Mouse (Mus musculus) limb, embryonic 11.5 days (tissue): ENCODE results near the gene Aph1b. TPM values are rescaled to one million over a fixed set of nuclear protein-coding genes. Genes with fewer than 3 reads are reported as not detected.
A peak's percentile ranks its signal among the peaks of the same experiment; 100 is the strongest.
"Not testable (repeated sequence)": the region's sequence is repeated elsewhere in the genome, so short reads cannot be mapped to it uniquely, and the experiment has no call there.

ENCODE experiments used
- ATAC-seq: fragments of 200-750 bp; cut with Nextera tagmentation; 2 replicates; pipeline ENCODE4 v1.8.0; 2017; ENCODE audit warnings: low read depth; ENCODE audit not compliant: insufficient number of reproducible peaks, low FRiP score, low TSS enrichment
- DNase-seq: peaks from one replicate; pipeline ENCODE4 v3.0.0-alpha.2; 2015; ENCODE audit warnings: low spot score
- H3K27ac ChIP-seq: fragments of 300-500 bp; sonication (generic); replicated peaks from 2 replicates; pipeline ENCODE4 v1.5.1; 2014; ENCODE audit warnings: low read depth, mild to moderate bottlenecking, low read length
- H3K27me3 ChIP-seq: fragments of 300-500 bp; sonication (generic); 2 replicates; pipeline ENCODE4 v1.6.1; 2014; ENCODE audit warnings: mild to moderate bottlenecking, low read length, mixed read lengths; ENCODE audit not compliant: control insufficient read depth, insufficient read depth
- H3K36me3 ChIP-seq: fragments of 300-500 bp; sonication (generic); 2 replicates; pipeline ENCODE4 v1.6.1; 2014; ENCODE audit warnings: mild to moderate bottlenecking, low read length, moderate library complexity, mixed read lengths; ENCODE audit not compliant: control insufficient read depth, insufficient read depth
- H3K4me1 ChIP-seq: fragments of 300-500 bp; sonication (generic); 2 replicates; pipeline ENCODE4 v1.6.1; 2014; ENCODE audit warnings: low read length, mixed read lengths; ENCODE audit not compliant: control insufficient read depth, insufficient read depth
- H3K4me2 ChIP-seq: fragments of 300-500 bp; sonication (generic); 2 replicates; pipeline ENCODE4 v1.6.1; 2014; ENCODE audit warnings: low read depth, mild to moderate bottlenecking, moderate library complexity; ENCODE audit not compliant: severe bottlenecking
- H3K4me3 ChIP-seq: fragments of 300-500 bp; sonication (generic); 2 replicates; pipeline ENCODE4 v1.5.1; 2014; ENCODE audit warnings: low read depth, low read length
- H3K9ac ChIP-seq: fragments of 300-500 bp; sonication (generic); 2 replicates; pipeline ENCODE4 v1.6.1; 2014; ENCODE audit warnings: mild to moderate bottlenecking, low read length
- H3K9me3 ChIP-seq: fragments of 300-500 bp; sonication (generic); 2 replicates; pipeline ENCODE4 v1.6.1; 2016; ENCODE audit warnings: low read length; ENCODE audit not compliant: control insufficient read depth
- WGBS: fragments of 180-500 bp; shearing (Covaris S2); extraction: QIAGEN DNeasy Blood & Tissue Kit; methylation state at CpG from one replicate; pipeline ENCODE4 v1.1.7; 2014; 5-methylcytosine and 5-hydroxymethylcytosine counted together
- polyA plus RNA-seq: library from polyadenylated mRNA; unstranded; fragments of >200 nt; fragmentation: Nextera tagmentation; extraction: Ambion mirVana; gene quantifications from 2 replicates; pipeline ENCODE4 v1.2.1, GENCODE M21; 2014

Gene Aph1b
- 13.5 and 13.6 TPM in 2 replicates for polyA plus RNA-seq

DNA sequence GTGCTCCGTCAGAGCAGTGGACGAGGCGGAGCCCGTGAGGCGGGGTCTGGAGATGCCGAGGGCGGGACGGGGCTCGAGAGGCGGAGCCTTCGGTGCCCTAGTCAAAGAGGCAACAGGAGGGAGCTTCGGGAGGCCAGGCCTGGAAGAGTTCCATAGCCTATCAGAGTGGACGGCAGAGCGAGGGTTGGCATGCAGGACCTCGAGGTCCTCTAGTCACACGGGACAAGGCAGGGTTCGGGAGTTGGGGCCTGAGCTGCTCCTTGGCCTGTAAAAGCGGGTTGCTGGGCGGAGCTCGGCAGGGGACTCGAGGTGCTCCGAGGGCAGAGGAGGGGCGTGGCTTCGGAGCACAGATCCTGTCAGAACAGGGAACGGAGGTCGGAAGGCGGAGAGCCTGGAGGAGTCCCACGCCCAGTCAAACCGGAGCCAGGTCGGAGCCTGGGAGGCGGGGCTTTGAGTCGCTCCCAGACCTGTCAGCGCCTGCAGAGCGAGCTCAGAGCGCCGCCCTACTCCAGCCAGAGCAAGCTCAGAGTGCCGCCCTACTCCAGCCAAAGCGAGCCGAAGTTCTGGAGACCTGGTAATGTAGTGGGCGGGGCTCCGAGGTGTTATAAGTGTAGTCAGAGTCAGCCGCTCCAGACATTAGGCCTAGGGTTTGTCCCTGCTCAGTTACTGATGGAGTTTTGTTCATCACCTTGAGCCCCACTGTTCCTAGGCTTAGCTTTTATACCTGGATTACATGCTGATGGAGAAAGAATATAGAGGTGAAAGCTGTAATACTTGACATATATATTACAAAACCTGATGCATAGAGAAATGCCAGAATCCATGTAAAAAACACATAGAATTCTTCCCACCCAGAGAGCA is at the start of gene Aph1b:
Gene Aph1b (minus strand): TSS at position 27 of the 861 bp plus-strand sequence.
- H3K4me1 ChIP-seq, result 0 out of 2 replicates have a peak, but pooled peaks cover 2% of the 10 kb centered on the region
- DNase-seq (peak; percentile 97), ATAC-seq (peak; percentile 98)
- H3K9me3 ChIP-seq, result no peaks in the 10 kb centered on the region
- H3K4me3 ChIP-seq, result peak within 1 kb of the TSS; percentile 63
- 0% methylated on average over 42 of the region's 42 CpGs for WGBS
- H3K36me3 ChIP-seq, result no peaks in the 10 kb centered on the region
- H3K9ac ChIP-seq, result peak within 1 kb of the TSS; percentile 70
- no peaks in the 10 kb centered on the region for H3K27me3 ChIP-seq
- H3K4me2 ChIP-seq, result peak within 1 kb of the TSS; percentile 69
- peak within 1 kb of the TSS; percentile 78; the same call in 1 of the 2 replicates for H3K27ac ChIP-seq

DNA sequence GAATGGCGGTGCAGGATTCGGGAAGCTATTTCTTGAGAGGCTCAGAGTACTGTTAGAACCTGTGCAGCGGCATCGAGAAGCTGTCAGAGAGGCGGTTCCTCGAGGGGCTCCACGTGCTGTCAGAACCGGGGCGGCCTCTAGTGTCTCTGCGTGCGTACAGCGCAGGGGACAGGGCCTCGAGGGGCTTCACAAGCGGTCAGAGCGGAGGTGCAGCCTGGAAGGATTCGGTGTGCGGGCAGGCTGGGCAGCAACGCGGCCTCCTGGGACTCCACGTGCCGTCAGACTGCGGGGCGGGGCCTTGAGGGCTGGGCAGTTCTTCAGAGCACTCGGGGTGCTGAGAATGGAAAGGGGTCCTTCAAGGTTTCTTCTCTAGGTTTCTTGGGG is 39.8 kb upstream of the Aph1b start:
- Histone ChIP-seq H3K9ac (peak overlapping the region; percentile 52), H3K27ac (no peak overlapping the region), H3K9me3 (no peaks in the 10 kb centered on the region), H3K4me1 (peaks cover 9% of the 10 kb centered on the region), H3K36me3 (no peaks in the 10 kb centered on the region; the same call in 1 of the 2 replicates), H3K4me3 (peak overlapping the region; percentile 57), H3K27me3 (0 out of 2 replicates have a peak, but pooled peaks cover 2% of the 10 kb centered on the region), H3K4me2 (peak overlapping the region; percentile 94)
- ATAC-seq (peak; percentile 80), DNase-seq (no peak)
- 0% methylated on average over 23 of the region's 24 CpGs for WGBS

DNA sequence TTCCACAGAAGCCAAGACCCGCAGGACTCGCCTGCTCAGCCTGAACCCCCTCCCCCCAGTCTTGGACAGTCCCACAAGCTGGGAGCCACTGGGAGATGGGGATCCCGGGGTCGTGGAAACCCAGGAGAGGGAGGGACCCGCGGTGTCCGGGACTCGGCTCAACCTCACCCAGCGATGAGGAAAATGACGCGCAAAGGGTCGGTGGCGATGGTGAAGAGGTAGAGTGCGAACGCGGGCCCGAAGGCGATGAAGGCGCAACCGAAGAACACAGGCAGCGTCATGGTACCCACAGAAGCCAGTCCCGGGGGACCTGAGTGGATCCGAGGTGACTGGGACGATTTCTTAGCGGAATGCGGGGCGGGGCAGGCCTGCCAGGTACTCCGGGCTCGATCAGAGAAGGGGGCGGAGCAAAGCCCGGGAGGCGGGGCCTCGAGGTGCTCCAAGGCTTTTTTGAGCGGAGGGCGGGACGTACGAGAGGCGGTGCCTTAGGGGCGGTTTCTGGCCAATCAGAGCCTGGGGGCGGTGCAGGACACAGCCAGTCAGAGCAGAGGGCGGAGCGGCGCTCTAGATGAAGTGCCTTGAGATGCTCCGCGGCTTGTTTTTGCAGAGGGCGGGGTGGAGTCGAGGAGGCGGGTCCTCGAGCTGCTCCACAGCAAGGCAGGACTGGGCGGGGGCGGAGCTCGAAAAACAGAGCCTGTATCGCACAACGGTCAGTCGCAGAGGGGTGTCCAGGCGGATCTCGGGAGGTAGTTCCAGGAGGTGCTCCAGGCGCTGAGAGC is 39.2 kb upstream of the Aph1b start, which contains the start of gene Aph1c:
Gene Aph1c (minus strand): TSS at position 409 of the 779 bp plus-strand sequence.
- peak within 1 kb of the TSS; percentile 94 for H3K4me2 ChIP-seq
- ATAC-seq (peak; percentile 99), DNase-seq (peak; percentile 99)
- H3K9me3 ChIP-seq, result no peaks in the 10 kb centered on the region
- no peaks in the 10 kb centered on the region for H3K36me3 ChIP-seq
- peak within 1 kb of the TSS; percentile 57 for H3K4me3 ChIP-seq
- under 1% methylated on average over 58 of the region's 58 CpGs for WGBS
- peak within 1 kb of the TSS; percentile 52 for H3K9ac ChIP-seq
- no peak within 1 kb of the TSS for H3K27ac ChIP-seq
- 0 out of 2 replicates have a peak, but pooled peaks cover 2% of the 10 kb centered on the region for H3K27me3 ChIP-seq
- H3K4me1 ChIP-seq, result peaks cover 9% of the 10 kb centered on the region

DNA sequence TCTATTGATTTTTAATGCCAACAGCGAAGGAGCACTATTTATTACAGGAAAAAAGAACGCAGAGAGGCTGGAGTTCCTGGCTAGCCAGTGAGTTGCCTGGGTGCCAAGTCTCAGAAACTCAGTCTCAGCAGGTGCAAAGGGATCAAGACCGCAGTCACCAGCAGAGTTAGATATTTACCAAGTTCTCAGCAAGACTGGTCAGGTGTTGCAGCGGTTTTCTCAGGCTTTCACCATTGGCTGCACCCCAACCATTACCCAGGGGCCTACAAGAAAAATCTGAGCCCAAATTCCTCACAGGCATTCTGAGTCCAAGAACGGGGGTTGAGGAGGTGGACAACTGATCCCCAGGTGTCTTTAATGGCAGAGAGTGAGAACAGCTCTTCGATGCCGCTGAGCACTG is 38.6 kb upstream of the Aph1b start:
- Histone ChIP-seq H3K4me1 (peaks cover 9% of the 10 kb centered on the region), H3K27ac (no peak overlapping the region), H3K27me3 (0 out of 2 replicates have a peak, but pooled peaks cover 2% of the 10 kb centered on the region), H3K4me2 (peak overlapping the region; percentile 94), H3K9ac (no peak overlapping the region), H3K9me3 (no peaks in the 10 kb centered on the region), H3K36me3 (no peaks in the 10 kb centered on the region), H3K4me3 (peak overlapping the region; percentile 57)
- no peak for DNase-seq
- no peak for ATAC-seq
- 20% methylated on average over 7 of the region's 7 CpGs for WGBS

DNA sequence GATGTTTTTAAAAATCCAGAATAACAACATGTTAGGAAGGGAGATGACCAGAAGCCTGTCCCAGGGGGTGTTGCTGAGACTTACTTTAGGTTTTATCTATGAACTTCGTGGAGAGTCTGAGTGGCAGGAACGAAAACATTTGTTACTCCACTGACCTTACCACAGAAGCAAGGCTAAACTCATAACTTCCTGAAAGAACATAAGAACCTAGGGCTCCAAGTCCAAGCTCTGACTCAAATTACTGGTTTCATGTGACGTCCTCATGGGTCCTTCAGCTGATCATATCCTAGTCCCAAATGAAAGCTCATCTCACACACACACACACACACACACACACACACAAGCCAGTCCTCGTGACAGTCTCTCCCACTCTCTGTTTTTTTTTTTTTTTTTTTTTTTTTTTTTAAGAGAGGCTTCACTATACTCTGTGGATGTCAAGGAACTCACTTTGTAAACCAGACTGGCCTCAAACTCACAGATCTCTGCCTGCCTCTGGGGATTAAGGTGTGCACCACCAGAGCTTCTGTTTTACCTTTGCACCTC is 37.1 kb upstream of the Aph1b start:
- DNase-seq (no peak), ATAC-seq (no peak)
- H3K9ac ChIP-seq, result no peak overlapping the region
- H3K27me3 ChIP-seq, result 0 out of 2 replicates have a peak, but pooled peaks cover 2% of the 10 kb centered on the region
- H3K4me2 ChIP-seq, result no peak overlapping the region
- H3K4me1 ChIP-seq, result peaks cover 9% of the 10 kb centered on the region
- no peak overlapping the region for H3K27ac ChIP-seq
- no peaks in the 10 kb centered on the region for H3K9me3 ChIP-seq
- no peaks in the 10 kb centered on the region for H3K36me3 ChIP-seq
- WGBS, result 65% methylated on average over 4 of the region's 4 CpGs
- no peak overlapping the region for H3K4me3 ChIP-seq

DNA sequence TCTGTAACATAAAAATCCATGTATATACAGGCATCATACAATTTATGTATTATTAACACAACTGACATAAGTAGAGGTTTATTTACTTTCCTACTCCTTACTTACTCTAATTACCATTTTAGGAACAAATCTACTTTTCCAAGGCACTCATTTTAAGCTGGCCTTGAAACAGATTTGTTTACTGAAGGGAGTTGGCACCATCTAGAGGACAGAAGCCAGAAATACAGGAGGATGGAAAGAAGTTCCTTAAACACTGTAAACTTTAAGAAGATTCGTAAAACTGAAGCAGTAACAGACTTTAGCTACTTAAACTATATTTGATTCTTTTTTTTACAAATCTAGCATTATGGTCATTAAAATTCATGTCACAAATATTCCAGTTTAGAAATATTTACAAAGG is 30.7 kb upstream of the Aph1b start:
- Histone ChIP-seq H3K27ac (no peak overlapping the region), H3K27me3 (no peaks in the 10 kb centered on the region), H3K9ac (no peak overlapping the region), H3K4me1 (no peaks in the 10 kb centered on the region), H3K4me2 (no peak overlapping the region), H3K4me3 (no peak overlapping the region), H3K9me3 (no peaks in the 10 kb centered on the region), H3K36me3 (no peaks in the 10 kb centered on the region)
- ATAC-seq (no peak), DNase-seq (no peak)
- WGBS, result 39% methylated on average over 1 of the region's 1 CpGs

DNA sequence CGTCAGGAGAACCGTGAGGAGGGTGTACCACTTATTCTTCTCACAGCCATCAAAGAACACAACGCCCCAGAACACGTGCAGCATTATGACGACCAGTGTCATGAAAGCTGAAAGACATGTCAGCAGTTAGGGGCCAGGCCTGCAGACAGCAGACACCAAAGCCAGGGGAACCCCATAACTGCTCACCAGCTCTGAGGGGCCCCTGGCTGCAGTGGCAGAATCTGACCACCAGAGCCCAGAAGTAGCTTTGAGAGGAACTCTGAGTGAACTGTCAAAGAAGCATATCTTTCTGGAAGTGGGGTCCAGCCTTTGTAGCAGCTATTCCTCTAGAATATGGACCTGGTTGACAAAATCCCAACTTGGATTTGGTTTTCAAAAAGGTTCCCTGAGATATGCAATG is 27.0 kb upstream of the Aph1b start:
- not testable (repeated sequence) for H3K27ac ChIP-seq, H3K4me3 ChIP-seq, ATAC-seq, DNase-seq, H3K9me3 ChIP-seq, H3K4me2 ChIP-seq, H3K9ac ChIP-seq, H3K36me3 ChIP-seq, H3K4me1 ChIP-seq, H3K27me3 ChIP-seq
- WGBS, result no CpG with 5 or more reads among the region's 5 CpGs

DNA sequence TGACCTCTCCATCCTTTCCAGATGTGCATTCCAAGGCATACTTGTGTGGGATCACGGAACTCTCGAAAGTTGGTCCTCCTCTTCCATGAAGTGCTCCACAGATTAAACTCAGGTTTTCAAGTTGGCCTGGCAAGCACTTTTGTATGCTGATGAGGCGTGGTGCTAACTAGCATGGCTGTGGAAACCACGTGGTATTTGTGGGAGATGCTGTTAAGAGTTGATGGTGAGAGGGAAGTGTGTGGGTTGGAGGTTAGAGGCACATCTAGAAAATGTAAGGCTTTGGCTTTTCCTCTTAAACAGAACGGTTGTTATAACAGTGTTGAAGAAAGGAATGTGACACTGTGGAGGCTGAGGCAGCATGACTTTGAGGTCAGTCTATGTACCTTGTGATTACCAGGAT is 25.7 kb upstream of the Aph1b start:
- no peak overlapping the region for H3K27ac ChIP-seq
- no peak overlapping the region for H3K4me3 ChIP-seq
- no peak overlapping the region for H3K9ac ChIP-seq
- H3K4me1 ChIP-seq, result no peaks in the 10 kb centered on the region
- no peaks in the 10 kb centered on the region for H3K27me3 ChIP-seq
- H3K36me3 ChIP-seq, result no peaks in the 10 kb centered on the region
- H3K9me3 ChIP-seq, result no peaks in the 10 kb centered on the region
- no peak for DNase-seq
- no peak for ATAC-seq
- WGBS, result 72% methylated on average over 5 of the region's 5 CpGs
- no peak overlapping the region for H3K4me2 ChIP-seq
